Mouse (Mus musculus): Measurements from ENCODE around the gene Tmsb10. TPM values are rescaled to one million over a fixed set of nuclear protein-coding genes. Genes with fewer than 3 reads are reported as not detected.

Gene Tmsb10
- polyA plus RNA-seq, 1 experiment from 2014 or later: 1,116 TPM

- Histone ChIP-seq H3K9me3 (ENCODE audit: control insufficient read depth, low read length) (no peaks in the 10 kb centered on the region), H3K27me3 (replicated peaks; ENCODE audit: control insufficient read depth, insufficient read depth, low read length) (no peaks in the 10 kb centered on the region), H3K9ac (ENCODE audit: low read depth, low read length) (no peak overlapping the region), H3K4me1 (replicated peaks; ENCODE audit: control insufficient read depth, insufficient read depth, low read length) (peaks cover 17% of the 10 kb centered on the region), H3K27ac (ENCODE audit: low read depth, low read length) (no peak overlapping the region), H3K4me3 (ENCODE audit: low read depth, low read length) (no peak overlapping the region), H3K36me3 (ENCODE audit: control insufficient read depth, insufficient read depth, low read length) (no peaks in the 10 kb centered on the region), H3K4me2 (no peak overlapping the region)
- DNase-seq (ENCODE audit: low spot score) (no peak), ATAC-seq (replicated peaks; ENCODE audit: low FRiP score) (no peak)
- WGBS: 79% methylated on average over 5 of the region's 5 CpGs
Observed at GRCm38 (mm10) chr6:72960675-72961074, 2.1 kb upstream of the Tmsb10 start.

DNA sequence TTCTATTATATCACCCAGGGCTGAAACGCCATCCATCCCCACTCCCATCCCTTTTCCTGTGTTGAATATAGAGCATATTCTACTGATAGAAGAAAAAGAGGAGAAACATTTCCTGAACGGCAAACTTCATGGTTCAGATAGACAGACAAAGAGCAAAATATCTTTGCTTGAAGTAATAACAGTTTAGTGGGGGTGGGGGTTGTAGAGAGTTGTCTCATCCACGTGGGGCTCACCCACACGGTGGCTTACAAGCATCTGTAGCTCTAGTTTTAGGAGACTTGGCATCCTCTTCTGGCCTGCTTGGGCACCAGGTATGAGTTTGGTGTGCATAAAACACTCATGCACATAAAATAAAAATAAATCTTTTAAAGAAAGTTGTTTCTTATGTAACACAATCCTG is 627 bp upstream of the Tmsb10 start:
- Histone ChIP-seq H3K27ac (ENCODE audit: low read depth, low read length) (no peak overlapping the region), H3K4me1 (replicated peaks; ENCODE audit: control insufficient read depth, insufficient read depth, low read length) (peaks cover 17% of the 10 kb centered on the region), H3K4me2 (peak overlapping the region; percentile 90), H3K9me3 (ENCODE audit: control insufficient read depth, low read length) (no peaks in the 10 kb centered on the region), H3K9ac (ENCODE audit: low read depth, low read length) (no peak overlapping the region), H3K27me3 (replicated peaks; ENCODE audit: control insufficient read depth, insufficient read depth, low read length) (no peaks in the 10 kb centered on the region), H3K4me3 (ENCODE audit: low read depth, low read length) (peak overlapping the region; percentile 69; the same call in 1 of the 2 replicates), H3K36me3 (ENCODE audit: control insufficient read depth, insufficient read depth, low read length) (no peaks in the 10 kb centered on the region)
- no peak for ATAC-seq (replicated peaks; ENCODE audit: low FRiP score)
- DNase-seq (ENCODE audit: low spot score): no peak
- 34% methylated on average over 4 of the region's 4 CpGs for WGBS

DNA sequence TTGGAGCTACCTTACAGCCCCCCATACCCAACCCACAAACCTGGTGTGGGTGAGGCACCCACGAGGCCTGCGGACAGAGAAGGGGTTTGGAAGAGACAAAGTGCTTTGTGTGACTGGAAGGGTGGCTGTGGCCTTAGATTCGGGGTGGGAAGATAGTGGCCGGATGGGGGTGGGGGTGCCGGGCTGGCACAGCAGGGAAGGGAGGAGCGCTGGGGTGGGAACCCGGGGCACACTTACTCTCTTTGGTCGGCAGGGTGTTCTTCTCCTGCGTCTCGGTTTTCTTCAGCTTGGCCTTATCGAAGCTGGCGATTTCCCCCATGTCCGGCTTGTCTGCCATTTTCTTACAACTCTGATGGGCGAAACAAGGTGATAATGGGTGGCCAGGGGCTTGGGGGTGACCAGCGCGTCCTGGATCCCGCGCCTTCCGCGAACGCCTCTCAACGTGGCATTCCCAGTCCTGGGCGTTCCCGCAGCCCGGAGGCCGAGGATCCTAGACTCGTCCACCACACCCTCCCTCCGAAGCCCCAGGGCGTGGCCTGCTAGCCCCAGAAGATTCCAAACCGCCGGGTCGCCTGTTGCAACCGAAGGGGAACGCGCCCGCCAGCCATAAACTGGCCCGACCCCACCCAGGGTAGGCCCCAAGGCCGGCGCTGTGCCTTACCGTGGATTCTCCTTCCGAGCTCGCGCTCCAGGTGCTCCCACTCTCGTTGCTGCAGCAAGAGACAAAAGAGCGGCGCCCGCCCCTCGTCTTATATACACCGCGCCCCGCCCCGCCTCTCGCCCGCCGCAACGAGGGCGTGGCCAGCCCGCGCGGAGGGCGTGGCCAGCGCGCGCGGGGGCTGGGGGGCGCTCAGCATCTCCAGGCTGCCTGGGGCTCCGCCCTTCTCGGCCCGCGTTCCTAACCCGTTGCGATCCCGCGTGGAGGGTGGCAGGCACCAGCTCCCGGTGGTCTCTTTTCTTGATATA is 589 bp downstream of the Tmsb10 start:
- Histone ChIP-seq H3K9ac (ENCODE audit: low read depth, low read length) (peak overlapping the region; percentile 71), H3K9me3 (ENCODE audit: control insufficient read depth, low read length) (no peaks in the 10 kb centered on the region), H3K4me2 (peak overlapping the region; percentile 90), H3K27ac (ENCODE audit: low read depth, low read length) (peak overlapping the region; percentile 56), H3K4me1 (replicated peaks; ENCODE audit: control insufficient read depth, insufficient read depth, low read length) (peaks cover 17% of the 10 kb centered on the region), H3K27me3 (replicated peaks; ENCODE audit: control insufficient read depth, insufficient read depth, low read length) (no peaks in the 10 kb centered on the region), H3K36me3 (ENCODE audit: control insufficient read depth, insufficient read depth, low read length) (no peaks in the 10 kb centered on the region), H3K4me3 (ENCODE audit: low read depth, low read length) (peak overlapping the region; percentile 69)
- peak; percentile 90 for DNase-seq (ENCODE audit: low spot score)
- under 1% methylated on average over 66 of the region's 75 CpGs for WGBS
- ATAC-seq (replicated peaks; ENCODE audit: low FRiP score): peak; percentile 78

GRCm38 (mm10) chr6:72957093-72957435 is 1.5 kb downstream of the Tmsb10 start:
- H3K27ac ChIP-seq (ENCODE audit: low read depth, low read length): no peak overlapping the region
- H3K9me3 ChIP-seq (ENCODE audit: control insufficient read depth, low read length): no peaks in the 10 kb centered on the region
- H3K4me3 ChIP-seq (ENCODE audit: low read depth, low read length): peak overlapping the region; percentile 69
- peaks cover 13% of the 10 kb centered on the region for H3K4me1 ChIP-seq (replicated peaks; ENCODE audit: control insufficient read depth, insufficient read depth, low read length)
- ATAC-seq (replicated peaks; ENCODE audit: low FRiP score) (no peak), DNase-seq (ENCODE audit: low spot score) (no peak)
- no peaks in the 10 kb centered on the region for H3K36me3 ChIP-seq (ENCODE audit: control insufficient read depth, insufficient read depth, low read length)
- WGBS: 5% methylated on average over 14 of the region's 14 CpGs
- peak overlapping the region; percentile 90 for H3K4me2 ChIP-seq
- H3K27me3 ChIP-seq (replicated peaks; ENCODE audit: control insufficient read depth, insufficient read depth, low read length): no peaks in the 10 kb centered on the region
- peak overlapping the region; percentile 56; the same call in 1 of the 2 replicates for H3K9ac ChIP-seq (ENCODE audit: low read depth, low read length)

GRCm38 (mm10) chr6:72956199-72957092 is 2.1 kb downstream of the Tmsb10 start:
- Histone ChIP-seq H3K27me3 (replicated peaks; ENCODE audit: control insufficient read depth, insufficient read depth, low read length) (no peaks in the 10 kb centered on the region), H3K9me3 (ENCODE audit: control insufficient read depth, low read length) (no peaks in the 10 kb centered on the region), H3K9ac (ENCODE audit: low read depth, low read length) (peak overlapping the region; percentile 56; the same call in 1 of the 2 replicates), H3K4me3 (ENCODE audit: low read depth, low read length) (peak overlapping the region; percentile 69), H3K4me1 (replicated peaks; ENCODE audit: control insufficient read depth, insufficient read depth, low read length) (peaks cover 13% of the 10 kb centered on the region), H3K36me3 (ENCODE audit: control insufficient read depth, insufficient read depth, low read length) (no peaks in the 10 kb centered on the region), H3K27ac (ENCODE audit: low read depth, low read length) (no peak overlapping the region), H3K4me2 (peak overlapping the region; percentile 90)
- DNase-seq (ENCODE audit: low spot score) (peak; percentile 60), ATAC-seq (replicated peaks; ENCODE audit: low FRiP score) (peak; percentile 46; the same call in 1 of the 2 replicates)
- WGBS: 9% methylated on average over 15 of the region's 15 CpGs

- no peak overlapping the region for H3K27ac ChIP-seq (ENCODE audit: low read depth, low read length)
- no peak for DNase-seq (ENCODE audit: low spot score)
- no peaks in the 10 kb centered on the region for H3K27me3 ChIP-seq (replicated peaks; ENCODE audit: control insufficient read depth, insufficient read depth, low read length)
- peak overlapping the region; percentile 90 for H3K4me2 ChIP-seq
- 44% methylated on average over 8 of the region's 8 CpGs for WGBS
- no peaks in the 10 kb centered on the region for H3K36me3 ChIP-seq (ENCODE audit: control insufficient read depth, insufficient read depth, low read length)
- no peaks in the 10 kb centered on the region for H3K9me3 ChIP-seq (ENCODE audit: control insufficient read depth, low read length)
- ATAC-seq (replicated peaks; ENCODE audit: low FRiP score): no peak
- H3K9ac ChIP-seq (ENCODE audit: low read depth, low read length): no peak overlapping the region
- peaks cover 13% of the 10 kb centered on the region for H3K4me1 ChIP-seq (replicated peaks; ENCODE audit: control insufficient read depth, insufficient read depth, low read length)
- no peak overlapping the region for H3K4me3 ChIP-seq (ENCODE audit: low read depth, low read length)
Observed at GRCm38 (mm10) chr6:72955517-72956198, 2.9 kb downstream of the Tmsb10 start.

DNA sequence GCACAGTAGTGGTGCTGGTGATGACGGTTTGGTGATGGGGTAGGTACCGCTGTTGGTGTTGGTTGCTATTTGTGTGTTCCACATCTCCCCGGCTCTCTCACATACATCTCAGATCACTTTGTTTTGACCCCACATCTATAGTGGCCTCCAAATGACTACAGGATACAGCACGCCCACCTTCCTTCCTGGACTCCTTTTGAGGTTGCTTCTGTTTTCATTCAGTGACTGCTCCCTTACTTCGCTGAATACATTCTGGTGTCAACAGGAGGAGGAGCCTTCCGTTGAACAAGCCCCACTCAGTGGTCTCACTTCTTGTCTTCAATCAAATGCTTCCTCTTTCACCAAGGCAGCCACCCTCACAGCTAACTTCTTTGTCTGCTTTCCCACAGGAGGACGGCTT is 3.8 kb downstream of the Tmsb10 start:
- no peak for DNase-seq (ENCODE audit: low spot score)
- no peak overlapping the region for H3K4me3 ChIP-seq (ENCODE audit: low read depth, low read length)

DNA sequence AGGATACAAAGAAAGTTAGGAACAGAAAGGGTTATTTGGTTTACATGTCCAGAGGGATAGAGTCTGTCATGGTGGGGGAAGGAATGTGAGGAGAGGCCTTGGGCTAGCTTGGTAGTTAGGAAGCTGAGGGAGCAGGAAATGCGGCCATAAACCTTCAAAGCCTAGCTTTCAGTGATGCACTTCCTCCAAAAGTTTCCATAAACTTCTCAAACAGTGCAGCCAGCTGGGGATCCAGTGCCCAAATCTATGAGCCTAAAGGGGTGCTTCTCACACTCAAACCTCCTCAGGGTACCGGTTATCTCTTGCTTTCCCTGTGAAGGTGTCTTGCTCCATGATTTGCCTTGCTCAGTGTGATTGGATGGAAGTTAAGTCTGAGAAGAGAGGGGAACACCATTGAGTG is 5.6 kb downstream of the Tmsb10 start:
- 73% methylated on average over 2 of the region's 2 CpGs for WGBS
- Histone ChIP-seq H3K4me3 (ENCODE audit: low read depth, low read length) (no peak overlapping the region), H3K9me3 (ENCODE audit: control insufficient read depth, low read length) (no peaks in the 10 kb centered on the region), H3K4me2 (no peak overlapping the region), H3K9ac (ENCODE audit: low read depth, low read length) (no peak overlapping the region), H3K27ac (ENCODE audit: low read depth, low read length) (no peak overlapping the region), H3K27me3 (replicated peaks; ENCODE audit: control insufficient read depth, insufficient read depth, low read length) (no peaks in the 10 kb centered on the region), H3K36me3 (ENCODE audit: control insufficient read depth, insufficient read depth, low read length) (no peaks in the 10 kb centered on the region), H3K4me1 (replicated peaks; ENCODE audit: control insufficient read depth, insufficient read depth, low read length) (peaks cover 9% of the 10 kb centered on the region)
- DNase-seq (ENCODE audit: low spot score) (no peak), ATAC-seq (replicated peaks; ENCODE audit: low FRiP score) (no peak)

More for the DNA sequence above, 3.8 kb downstream of the Tmsb10 start:
- ATAC-seq (replicated peaks; ENCODE audit: low FRiP score): no peak
- Histone ChIP-seq H3K27ac (ENCODE audit: low read depth, low read length) (no peak overlapping the region), H3K4me2 (no peak overlapping the region), H3K4me1 (replicated peaks; ENCODE audit: control insufficient read depth, insufficient read depth, low read length) (peaks cover 13% of the 10 kb centered on the region), H3K9ac (ENCODE audit: low read depth, low read length) (no peak overlapping the region), H3K9me3 (ENCODE audit: control insufficient read depth, low read length) (no peaks in the 10 kb centered on the region), H3K27me3 (replicated peaks; ENCODE audit: control insufficient read depth, insufficient read depth, low read length) (no peaks in the 10 kb centered on the region), H3K36me3 (ENCODE audit: control insufficient read depth, insufficient read depth, low read length) (no peaks in the 10 kb centered on the region)
- WGBS: 44% methylated on average over 7 of the region's 7 CpGs

All from liver, embryonic 11.5 days (tissue).